In the genomic region with DNA sequence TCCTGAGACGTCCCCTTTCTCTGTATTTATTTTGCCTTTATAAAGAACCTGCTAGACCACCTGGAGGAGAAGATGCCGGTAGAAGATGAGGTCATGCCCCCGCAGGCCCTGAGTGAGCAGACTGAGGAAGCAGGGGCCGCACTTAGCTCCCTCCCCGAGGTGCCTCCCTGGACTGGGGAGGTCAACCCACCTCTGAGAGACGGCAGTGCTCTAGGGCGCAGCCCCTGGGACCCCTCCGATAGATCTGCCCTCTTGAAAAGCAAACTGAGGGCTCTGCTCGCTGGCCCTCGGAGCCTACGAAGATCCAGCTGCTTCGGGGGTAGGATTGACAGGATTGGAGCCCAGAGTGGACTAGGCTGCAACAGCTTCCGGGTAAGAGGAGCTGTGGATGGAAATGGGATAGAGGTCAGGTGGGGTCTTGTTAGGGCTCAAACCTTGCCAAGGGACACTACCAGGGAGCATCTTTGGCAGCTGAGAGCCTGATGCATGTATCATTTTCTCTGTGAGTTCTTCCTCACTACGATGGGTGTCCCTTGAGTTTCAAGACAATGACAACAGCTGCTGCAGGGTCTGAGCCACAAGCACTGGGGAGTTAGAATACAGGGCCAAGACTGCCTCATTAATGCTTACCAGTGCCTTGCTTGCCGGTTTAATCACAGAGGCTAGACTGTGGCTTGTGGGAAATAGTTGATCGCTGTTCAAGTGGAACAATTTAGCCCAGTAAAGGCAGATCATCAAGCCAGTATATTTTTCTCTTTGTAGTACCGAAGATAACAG, we compare ENCODE assay signal across 18 mouse cellular contexts. TPM values are rescaled to one million over a fixed set of nuclear protein-coding genes. Genes with fewer than 3 reads are reported as not detected.
DNase-seq lines count a peak whose midpoint lies in the region; ATAC-seq and TF ChIP-seq lines count a peak whose summit lies in the region.
"Had no signal": no experiment of that assay in that cellular context is flagged by ENCODE, and none has a peak within 500 bp of the region (broad histone marks: within the 10 kb centered on the region; RNA-seq: fewer than 3 reads in every experiment).

No protein-coding gene starts in this region.

- WGBS in heart, embryonic 10.5 days: 70% methylated on average over 17 of the region's 17 CpGs
- 79% methylated on average over 17 of the region's 17 CpGs for WGBS in midbrain, embryonic 11.5 days
- WGBS in midbrain, embryonic 10.5 days: 84% methylated on average over 17 of the region's 17 CpGs
- 61% methylated on average over 17 of the region's 17 CpGs for WGBS in hindbrain, postnatal 0 days
- WGBS in olfactory bulb, adult 2 months: 63% methylated on average over 17 of the region's 17 CpGs

- no peak for TF ChIP-seq CTCF in hindbrain, postnatal 0 days (IDR thresholded peaks at IDR 0.05; ENCODE audit: low read depth)
- no peak for TF ChIP-seq CTCF in olfactory bulb, adult 2 months (IDR thresholded peaks at IDR 0.05; ENCODE audit: insufficient read depth, low read depth, low read length)

- no peak overlapping the region for H3K9ac ChIP-seq in midbrain, embryonic 11.5 days (ENCODE audit: low read length)
- H3K9ac ChIP-seq in hindbrain, postnatal 0 days (replicated peaks; ENCODE audit: low read length): no peak overlapping the region
- H3K9ac ChIP-seq: intestine, embryonic 15.5 days; liver, embryonic 14.5 days had no signal

- H3K4me1 ChIP-seq in heart, embryonic 10.5 days: peaks cover 23% of the 10 kb centered on the region
- peaks cover 2% of the 10 kb centered on the region for H3K4me1 ChIP-seq in midbrain, embryonic 11.5 days (ENCODE audit: control insufficient read depth, insufficient read depth, low read length)
- peaks cover 14% of the 10 kb centered on the region for H3K4me1 ChIP-seq in midbrain, embryonic 10.5 days
- H3K4me1 ChIP-seq in hindbrain, postnatal 0 days (ENCODE audit: insufficient read depth, low read length): peaks cover 9% of the 10 kb centered on the region; the same call in 1 of the 2 replicates
- H3K4me1 ChIP-seq in olfactory bulb, adult 2 months (ENCODE audit: control insufficient read depth, insufficient read depth, low read length): peaks cover 31% of the 10 kb centered on the region
- H3K4me1 ChIP-seq: intestine, embryonic 15.5 days had no signal

- H3K4me2 ChIP-seq in midbrain, embryonic 11.5 days: no peak overlapping the region
- no peak overlapping the region for H3K4me2 ChIP-seq in hindbrain, postnatal 0 days (ENCODE audit: low read depth, low read length)
- H3K4me2 ChIP-seq: intestine, embryonic 15.5 days had no signal

- TF ChIP-seq POLR2A in olfactory bulb, adult 2 months (IDR thresholded peaks at IDR 0.05; ENCODE audit: insufficient read depth, low read depth, low read length): 0 out of 2 replicates have a peak, but pooled peaks have one; percentile 11

- H3K27ac ChIP-seq in heart, embryonic 10.5 days: peak overlapping the region; percentile 82
- H3K27ac ChIP-seq in midbrain, embryonic 11.5 days (ENCODE audit: low read depth, low read length): peak overlapping the region; percentile 51
- no peak overlapping the region; the same call in 1 of the 2 replicates for H3K27ac ChIP-seq in midbrain, embryonic 10.5 days (replicated peaks)
- peak overlapping the region; percentile 34; the same call in 1 of the 2 replicates for H3K27ac ChIP-seq in hindbrain, postnatal 0 days
- peak overlapping the region; percentile 60 for H3K27ac ChIP-seq in olfactory bulb, adult 2 months (ENCODE audit: insufficient read depth, low read depth, low read length)
- H3K27ac ChIP-seq: intestine, embryonic 15.5 days; kidney, postnatal 0 days; liver, embryonic 14.5 days had no signal

- intact Hi-C loops in heart, postnatal 25 days (cut with DNase I): no loop called here

- peaks cover 4% of the 10 kb centered on the region; the same call in 1 of the 2 replicates for H3K27me3 ChIP-seq in heart, embryonic 10.5 days (ENCODE audit: insufficient read depth, poor library complexity, severe bottlenecking)
- H3K27me3 ChIP-seq in midbrain, embryonic 11.5 days (ENCODE audit: control insufficient read depth, insufficient read depth, low read length): no peaks in the 10 kb centered on the region
- H3K27me3 ChIP-seq in midbrain, embryonic 10.5 days (ENCODE audit: low read depth, poor library complexity, severe bottlenecking): no peaks in the 10 kb centered on the region
- H3K27me3 ChIP-seq in hindbrain, postnatal 0 days (ENCODE audit: insufficient read depth, low read length): no peaks in the 10 kb centered on the region
- H3K27me3 ChIP-seq: intestine, embryonic 15.5 days had no signal

- H3K4me3 ChIP-seq in heart, embryonic 10.5 days: peak overlapping the region; percentile 46
- H3K4me3 ChIP-seq in midbrain, embryonic 11.5 days (ENCODE audit: low read depth, low read length): no peak overlapping the region
- no peak overlapping the region for H3K4me3 ChIP-seq in midbrain, embryonic 10.5 days
- no peak overlapping the region for H3K4me3 ChIP-seq in hindbrain, postnatal 0 days (ENCODE audit: low read length)
- peak overlapping the region; percentile 1; the same call in 1 of the 2 replicates for H3K4me3 ChIP-seq in olfactory bulb, adult 2 months (ENCODE audit: insufficient read depth, low read depth, low read length)
- H3K4me3 ChIP-seq: intestine, embryonic 15.5 days had no signal

- no peak for DNase-seq in heart, embryonic 10.5 days (ENCODE audit: low spot score)
- no peak for DNase-seq in heart, postnatal 25 days (ENCODE audit: low spot score)
- peak; percentile 82 for DNase-seq in midbrain, embryonic 11.5 days (ENCODE audit: low spot score, missing footprints)
- DNase-seq in midbrain, embryonic 10.5 days (ENCODE audit: low spot score): no peak
- peak; percentile 34 for DNase-seq in hindbrain, postnatal 0 days (ENCODE audit: low spot score)
- no peak for DNase-seq in layer of hippocampus, adult 11-12 months (ENCODE audit: low spot score)
- DNase-seq: adrenal gland, adult 2 months; cerebellum, postnatal 25 days; gastrocnemius, postnatal 14 days; layer of hippocampus, adult 9-11 months; lung, postnatal 14 days had no signal

- H3K9me3 ChIP-seq in heart, embryonic 10.5 days: no peaks in the 10 kb centered on the region
- no peaks in the 10 kb centered on the region for H3K9me3 ChIP-seq in midbrain, embryonic 11.5 days (ENCODE audit: control insufficient read depth, low read length)
- H3K9me3 ChIP-seq in midbrain, embryonic 10.5 days (replicated peaks): no peaks in the 10 kb centered on the region
- H3K9me3 ChIP-seq in hindbrain, postnatal 0 days (ENCODE audit: low read length): no peaks in the 10 kb centered on the region
- H3K9me3 ChIP-seq: intestine, embryonic 15.5 days had no signal

- peak; percentile 56 for ATAC-seq in midbrain, embryonic 11.5 days (ENCODE audit: low FRiP score)
- no peak for ATAC-seq in hindbrain, postnatal 0 days
- no peak for ATAC-seq in erythroid progenitor cell, adult 5-6 weeks (replicated peaks; ENCODE audit: low FRiP score, poor library complexity, severe bottlenecking)
- ATAC-seq: intestine, embryonic 15.5 days had no signal

- peaks cover 18% of the 10 kb centered on the region for H3K36me3 ChIP-seq in heart, embryonic 10.5 days
- H3K36me3 ChIP-seq in midbrain, embryonic 11.5 days (ENCODE audit: control insufficient read depth, insufficient read depth, low read length): peaks cover 3% of the 10 kb centered on the region; the same call in 1 of the 2 replicates
- H3K36me3 ChIP-seq in midbrain, embryonic 10.5 days: peaks cover 31% of the 10 kb centered on the region
- peaks cover 21% of the 10 kb centered on the region for H3K36me3 ChIP-seq in hindbrain, postnatal 0 days (ENCODE audit: insufficient read depth, low read length)

RNA-seq across cellular contexts. Expression of gene Nppa, which starts 0.7 kb away (rescaled TPM):
- 2,404 and 4,482 TPM in 2 replicates for polyA plus RNA-seq in heart, embryonic 10.5 days (2016; fragmentation: Nextera tagmentation; extraction: Ambion mirVana)
- 1,000 to 10,000 TPM; 2,183 to 2,475 TPM for total RNA-seq in heart, postnatal 25 days (2021)
- polyA plus RNA-seq in midbrain, embryonic 11.5 days (2014; fragmentation: Nextera tagmentation; extraction: Ambion mirVana): 0.51 and 0.68 TPM in 2 replicates
- 0.25 and 0.67 TPM in 2 replicates for polyA plus RNA-seq in midbrain, embryonic 10.5 days (2016; fragmentation: Nextera tagmentation; extraction: Ambion mirVana)
- 0.58 and 1.8 TPM in 2 replicates for total RNA-seq in hindbrain, postnatal 0 days (2014; rRNA removed)
- polyA plus RNA-seq in hindbrain, postnatal 0 days (2015; fragmentation: Nextera tagmentation; extraction: Ambion mirVana): 2.0 and 2.6 TPM in 2 replicates
- not detected in 2 replicates for polyA plus RNA-seq in olfactory bulb, adult 2 months (2012; ENCODE audit: insufficient read depth, insufficient read length, low replicate concordance, missing spikeins)
- not detected in 2 replicates for total RNA-seq in erythroid progenitor cell, adult 5-6 weeks (2015; ENCODE audit: low replicate concordance)
- not detected in 2 replicates for total RNA-seq in erythroid progenitor cell, adult 5-6 weeks (2017; ENCODE audit: low replicate concordance)
- total RNA-seq: adrenal gland, adult 2 months; gastrocnemius, postnatal 14 days; left cerebral cortex, postnatal 36 days had no signal
- polyA plus RNA-seq: adrenal gland, adult 2 months; intestine, embryonic 15.5 days; kidney, postnatal 0 days; liver, embryonic 14.5 days had no signal

RNA-seq across cellular contexts. Expression of gene Nppb, which starts 15.6 kb away (rescaled TPM):
- 124 and 308 TPM in 2 replicates for polyA plus RNA-seq in heart, embryonic 10.5 days (2016; fragmentation: Nextera tagmentation; extraction: Ambion mirVana)
- 100 to 1,000 TPM; 169 to 448 TPM for total RNA-seq in heart, postnatal 25 days (2021)
- 0.23 and 0.29 TPM in 2 replicates for polyA plus RNA-seq in midbrain, embryonic 11.5 days (2014; fragmentation: Nextera tagmentation; extraction: Ambion mirVana)
- polyA plus RNA-seq in midbrain, embryonic 10.5 days (2016; fragmentation: Nextera tagmentation; extraction: Ambion mirVana): not detected in 2 replicates
- 1.3 TPM in 1 of 2 replicates, not detected in the other for total RNA-seq in hindbrain, postnatal 0 days (2014; rRNA removed)
- polyA plus RNA-seq in hindbrain, postnatal 0 days (2015; fragmentation: Nextera tagmentation; extraction: Ambion mirVana): 0.19 and 0.72 TPM in 2 replicates
- polyA plus RNA-seq in olfactory bulb, adult 2 months (2012; ENCODE audit: insufficient read depth, insufficient read length, low replicate concordance, missing spikeins): not detected in 2 replicates
- total RNA-seq in erythroid progenitor cell, adult 5-6 weeks (2015; ENCODE audit: low replicate concordance): not detected in 2 replicates
- total RNA-seq in erythroid progenitor cell, adult 5-6 weeks (2017; ENCODE audit: low replicate concordance): not detected in 2 replicates
- total RNA-seq: gastrocnemius, postnatal 14 days; left cerebral cortex, postnatal 36 days had no signal
- polyA plus RNA-seq: adrenal gland, adult 2 months; intestine, embryonic 15.5 days; kidney, postnatal 0 days; liver, embryonic 14.5 days; urinary bladder, adult 2 months had no signal

RNA-seq across cellular contexts. Expression of gene Clcn6, which starts 37.4 kb away (rescaled TPM):
- polyA plus RNA-seq in heart, embryonic 10.5 days (2016; fragmentation: Nextera tagmentation; extraction: Ambion mirVana): 8.0 and 8.4 TPM in 2 replicates
- total RNA-seq in heart, postnatal 25 days (2021): 1 to 10 TPM; 8.6 to 8.7 TPM
- polyA plus RNA-seq in midbrain, embryonic 11.5 days (2014; fragmentation: Nextera tagmentation; extraction: Ambion mirVana): 19.2 and 20.2 TPM in 2 replicates
- polyA plus RNA-seq in midbrain, embryonic 10.5 days (2016; fragmentation: Nextera tagmentation; extraction: Ambion mirVana): 15.6 and 20.4 TPM in 2 replicates
- total RNA-seq in hindbrain, postnatal 0 days (2014; rRNA removed): 58.6 and 60.7 TPM in 2 replicates
- 22.0 and 24.4 TPM in 2 replicates for polyA plus RNA-seq in hindbrain, postnatal 0 days (2015; fragmentation: Nextera tagmentation; extraction: Ambion mirVana)
- polyA plus RNA-seq in olfactory bulb, adult 2 months (2012; ENCODE audit: insufficient read depth, insufficient read length, low replicate concordance, missing spikeins): not detected in 2 replicates
- total RNA-seq in erythroid progenitor cell, adult 5-6 weeks (2015; ENCODE audit: low replicate concordance): 1.3 and 2.5 TPM in 2 replicates
- total RNA-seq in erythroid progenitor cell, adult 5-6 weeks (2017; ENCODE audit: low replicate concordance): 1.7 and 2.7 TPM in 2 replicates

RNA-seq across cellular contexts. Expression of gene Mthfr, which starts 37.7 kb away (rescaled TPM):
- polyA plus RNA-seq in heart, embryonic 10.5 days (2016; fragmentation: Nextera tagmentation; extraction: Ambion mirVana): 13.5 and 15.6 TPM in 2 replicates
- 10 to 100 TPM in 1 of 2 experiments, 1 to 10 TPM in 1; 9.7 to 11.3 TPM for total RNA-seq in heart, postnatal 25 days (2021)
- polyA plus RNA-seq in midbrain, embryonic 11.5 days (2014; fragmentation: Nextera tagmentation; extraction: Ambion mirVana): 17.8 and 18.9 TPM in 2 replicates
- 25.4 and 33.3 TPM in 2 replicates for polyA plus RNA-seq in midbrain, embryonic 10.5 days (2016; fragmentation: Nextera tagmentation; extraction: Ambion mirVana)
- total RNA-seq in hindbrain, postnatal 0 days (2014; rRNA removed): 46.0 and 52.4 TPM in 2 replicates
- polyA plus RNA-seq in hindbrain, postnatal 0 days (2015; fragmentation: Nextera tagmentation; extraction: Ambion mirVana): 9.3 and 10.6 TPM in 2 replicates
- not detected in 2 replicates for polyA plus RNA-seq in olfactory bulb, adult 2 months (2012; ENCODE audit: insufficient read depth, insufficient read length, low replicate concordance, missing spikeins)
- total RNA-seq in erythroid progenitor cell, adult 5-6 weeks (2015; ENCODE audit: low replicate concordance): 5.8 and 8.0 TPM in 2 replicates
- 2.0 and 7.1 TPM in 2 replicates for total RNA-seq in erythroid progenitor cell, adult 5-6 weeks (2017; ENCODE audit: low replicate concordance)

Comparison
In these comparisons a context has a peak if more than half of its experiments do, and no peak if none do; other contexts are left out.
1. DNase-seq: peak in midbrain, embryonic 11.5 days (single experiment) and hindbrain, postnatal 0 days (single experiment); none in heart, embryonic 10.5 days (single experiment), heart, postnatal 25 days (single experiment), midbrain, embryonic 10.5 days (single experiment) and layer of hippocampus, adult 11-12 months (single experiment).
2. H3K4me3 ChIP-seq: peak in heart, embryonic 10.5 days (single experiment) and olfactory bulb, adult 2 months (single experiment); none in midbrain, embryonic 11.5 days (single experiment), midbrain, embryonic 10.5 days (single experiment) and hindbrain, postnatal 0 days (single experiment).
3. RNA of gene Nppa, which starts 0.7 kb away (polyA plus RNA-seq): 2,404 to 4,482 TPM in heart, embryonic 10.5 days; 2.0 to 2.6 TPM in hindbrain, postnatal 0 days, 0.51 to 0.68 TPM in midbrain, embryonic 11.5 days, 0.25 to 0.67 TPM in midbrain, embryonic 10.5 days and not detected in olfactory bulb, adult 2 months; every median in the first group is over 100 times any median in the second.
4. RNA of gene Nppb, which starts 15.6 kb away (polyA plus RNA-seq): 124 to 308 TPM in heart, embryonic 10.5 days; 0.23 to 0.29 TPM in midbrain, embryonic 11.5 days, 0.19 to 0.72 TPM in hindbrain, postnatal 0 days, not detected in midbrain, embryonic 10.5 days and not detected in olfactory bulb, adult 2 months; every median in the first group is over 10 times any median in the second.